Mouse (Mus musculus) B cell, adult 62 days (primary cell): ENCODE data around the gene Ube4a. TPM values are rescaled to one million over a fixed set of nuclear protein-coding genes. Genes with fewer than 3 reads are reported as not detected.

ENCODE experiments used
- total RNA-seq: library from RNA; stranded (reverse); gene quantifications from 4 replicates; pipeline ENCODE4 v1.2.4, GENCODE M21; 2023

The Ube4a gene
- 76.8 to 101 TPM (median 82.4 TPM) in 4 replicates for total RNA-seq

GRCm38 (mm10) chr9:44965126-44965832 is at the start of gene Ube4a:
Ube4a (minus strand) TSS chr9:44965600.

GRCm38 (mm10) chr9:45009180-45010078 is 44.0 kb upstream of the Ube4a start, which contains the start of gene Cd3e:
Cd3e (minus strand) TSS chr9:45009627.

GRCm38 (mm10) chr9:44981676-44982075 is 16.3 kb upstream of the Ube4a start, which contains the start of gene Cd3d:
Cd3d (plus strand) TSS chr9:44981786.

GRCm38 (mm10) chr9:44980242-44980641 is 14.8 kb upstream of the Ube4a start, which contains the start of gene Cd3g:
Cd3g (minus strand) TSS chr9:44980431.

GRCm38 (mm10) chr9:44920374-44921122 is 44.9 kb downstream of the Ube4a start, which contains the start of gene Atp5l:
Atp5l (minus strand) TSS chr9:44920742.

GRCm38 (mm10) chr9:44881221-44881871 is 84.1 kb downstream of the Ube4a start, which contains the start of gene Kmt2a:
Kmt2a (minus strand) TSS chr9:44881296.

Other genes with a start within 250 kb of the Ube4a start
- 0.76 TPM in 1 of 4 replicates, not detected in the others for gene Phldb1, start 230.4 kb downstream of the Ube4a start, total RNA-seq
- 133 to 144 TPM (median 140 TPM) in 4 replicates for gene Arcn1, start 197.8 kb downstream of the Ube4a start, total RNA-seq
- gene Ift46, start 197.7 kb downstream of the Ube4a start, total RNA-seq: 56.6 to 64.5 TPM (median 59.5 TPM) in 4 replicates
- gene Tmem25, start 166.3 kb downstream of the Ube4a start, total RNA-seq: 0.51 to 0.67 TPM (median 0.63 TPM) in 3 of 4 replicates, not detected in the other
- gene Ttc36, start 162.5 kb downstream of the Ube4a start, total RNA-seq: 2.6 to 4.9 TPM (median 4.3 TPM) in 4 replicates
- 127 to 158 TPM (median 134 TPM) in 4 replicates for gene Kmt2a, start 84.3 kb downstream of the Ube4a start, total RNA-seq
- 123 to 144 TPM (median 136 TPM) in 4 replicates for gene Atp5l, start 44.9 kb downstream of the Ube4a start, total RNA-seq
- 1.2 to 2.6 TPM (median 2.0 TPM) in 4 replicates for gene Cd3g, start 14.8 kb upstream of the Ube4a start, total RNA-seq
- gene Cd3d, start 16.2 kb upstream of the Ube4a start, total RNA-seq: 1.2 to 3.9 TPM (median 1.8 TPM) in 4 replicates
- 3.2 to 4.5 TPM (median 3.7 TPM) in 4 replicates for gene Cd3e, start 44.0 kb upstream of the Ube4a start, total RNA-seq
- gene Mpzl2, start 74.2 kb upstream of the Ube4a start, total RNA-seq: 0.52 to 1.4 TPM (median 0.77 TPM) in 4 replicates
- 5.4 to 12.4 TPM (median 7.1 TPM) in 4 replicates for gene Mpzl3, start 89.6 kb upstream of the Ube4a start, total RNA-seq
- gene Jaml, start 113.6 kb upstream of the Ube4a start, total RNA-seq: 15.3 to 28.6 TPM (median 19.5 TPM) in 4 replicates
- 0.48 to 0.75 TPM (median 0.55 TPM) in 4 replicates for gene Scn2b, start 152.2 kb upstream of the Ube4a start, total RNA-seq
- gene Scn4b, start 172.8 kb upstream of the Ube4a start, total RNA-seq: 0.33 to 0.63 TPM (median 0.43 TPM) in 4 replicates
- gene BC049352, start 216.4 kb upstream of the Ube4a start, total RNA-seq: 0.46 to 0.58 TPM in 2 of 4 replicates, not detected in the others
- gene Tmprss4, start 238.5 kb upstream of the Ube4a start, total RNA-seq: not detected in 4 replicates